Mouse (Mus musculus) cerebral cortex, adult 2 months (tissue): ENCODE data around the gene Flii.

Experiments used
- WGBS: fragments of 180-500 bp; shearing (Covaris S2); methylation state at CpG from one replicate; pipeline ENCODE4 v1.1.7; 2018; 5-methylcytosine and 5-hydroxymethylcytosine counted together

Flii gene

GRCm38 (mm10) chr11:60726601-60727391, at the start of gene Flii:
Gene Flii (minus strand): TSS chr11:60727263.
- under 1% methylated on average over 71 of the region's 71 CpGs for WGBS

DNA sequence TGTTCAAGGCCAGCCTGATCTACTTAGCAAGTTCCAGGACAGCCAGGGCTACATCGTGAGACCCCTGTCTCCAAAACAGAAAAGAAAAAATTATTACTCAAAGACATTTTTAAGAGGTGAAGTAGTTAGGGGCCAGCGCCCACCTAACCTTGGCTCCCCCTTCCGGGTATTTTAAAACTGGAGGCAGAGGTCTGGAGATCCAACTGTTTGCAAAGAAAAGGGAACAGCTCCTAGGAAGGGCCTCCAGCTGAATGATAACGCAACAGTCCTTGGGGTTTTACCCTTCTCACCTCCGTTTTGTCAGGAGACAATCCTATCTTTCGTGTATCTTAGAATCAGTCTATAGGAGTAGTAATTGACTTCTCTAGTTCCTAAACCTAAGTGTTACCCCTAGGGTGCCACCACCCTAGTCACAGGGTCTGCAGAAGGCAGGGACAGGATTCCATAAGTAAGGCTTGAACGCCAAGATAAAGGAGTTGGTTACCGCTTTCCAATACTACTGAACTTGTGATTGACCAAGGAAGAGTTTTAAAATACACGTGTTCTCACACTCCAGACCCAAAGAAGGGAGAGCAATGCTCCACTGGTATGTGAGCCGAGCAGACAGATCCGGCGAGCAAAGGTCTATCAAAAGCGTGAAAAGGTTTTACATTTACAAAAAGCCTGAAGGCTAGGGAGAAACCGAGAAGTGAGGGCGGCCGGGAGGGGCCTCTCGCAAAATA, 49.2 kb upstream of the Flii start:
- WGBS = 5% methylated on average over 17 of the region's 17 CpGs

- 54% methylated on average over 6 of the region's 6 CpGs for WGBS
Observed at GRCm38 (mm10) chr11:60775578-60775977, 48.5 kb upstream of the Flii start.

DNA sequence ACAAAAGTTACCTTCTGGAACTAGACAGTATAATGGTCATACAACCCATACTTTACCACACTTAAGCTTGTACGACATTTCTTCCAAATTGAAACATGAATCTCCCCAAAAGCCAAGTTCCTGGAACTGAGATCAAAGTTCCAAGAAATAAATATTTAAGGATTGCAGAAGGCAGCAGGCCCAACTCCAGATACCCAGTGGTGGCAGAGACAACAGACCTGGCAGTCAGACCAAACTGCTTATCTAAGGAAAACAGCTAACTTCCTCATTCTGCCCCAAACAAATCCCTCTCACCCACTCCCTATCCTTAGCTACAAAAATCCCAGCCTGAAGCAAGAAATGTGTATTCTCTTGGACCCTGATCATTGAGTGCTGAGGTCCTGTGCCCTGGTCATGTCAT, 47.8 kb upstream of the Flii start:
- 61% methylated on average over 1 of the region's 1 CpGs for WGBS

- 91% methylated on average over 3 of the region's 3 CpGs for WGBS
Observed at GRCm38 (mm10) chr11:60774158-60774689, 47.2 kb upstream of the Flii start.

- WGBS = 87% methylated on average over 4 of the region's 4 CpGs
Observed at GRCm38 (mm10) chr11:60772161-60772560, 45.1 kb upstream of the Flii start.

- 83% methylated on average over 3 of the region's 3 CpGs for WGBS
Observed at GRCm38 (mm10) chr11:60770776-60771175, 43.7 kb upstream of the Flii start.

DNA sequence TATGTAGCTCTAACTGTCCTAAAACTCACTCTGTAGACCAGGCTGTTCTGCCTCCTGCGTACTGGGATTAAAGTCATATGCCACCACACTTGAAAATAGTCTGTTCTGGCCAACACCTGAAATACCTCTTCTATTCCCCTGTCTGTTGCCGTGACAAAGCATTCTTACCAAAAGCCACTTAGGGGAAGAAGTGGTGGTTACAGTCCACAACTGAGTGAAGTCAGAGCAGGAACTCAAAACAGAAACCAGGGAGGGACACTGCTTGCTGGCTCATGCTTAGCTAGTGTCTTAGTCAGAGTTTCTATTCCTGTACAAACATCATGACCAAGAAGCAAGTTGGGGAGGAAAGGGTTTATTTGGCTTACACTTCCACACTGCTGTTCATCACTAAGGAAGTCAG, 42.3 kb upstream of the Flii start:
- 82% methylated on average over 2 of the region's 2 CpGs for WGBS

- WGBS = 62% methylated on average over 4 of the region's 4 CpGs
Observed at GRCm38 (mm10) chr11:60766969-60767368, 39.9 kb upstream of the Flii start.

GRCm38 (mm10) chr11:60761681-60762080, 34.6 kb upstream of the Flii start:
- 75% methylated on average over 3 of the region's 3 CpGs for WGBS

GRCm38 (mm10) chr11:60755570-60755969, 28.5 kb upstream of the Flii start:
- 69% methylated on average over 7 of the region's 7 CpGs for WGBS

DNA sequence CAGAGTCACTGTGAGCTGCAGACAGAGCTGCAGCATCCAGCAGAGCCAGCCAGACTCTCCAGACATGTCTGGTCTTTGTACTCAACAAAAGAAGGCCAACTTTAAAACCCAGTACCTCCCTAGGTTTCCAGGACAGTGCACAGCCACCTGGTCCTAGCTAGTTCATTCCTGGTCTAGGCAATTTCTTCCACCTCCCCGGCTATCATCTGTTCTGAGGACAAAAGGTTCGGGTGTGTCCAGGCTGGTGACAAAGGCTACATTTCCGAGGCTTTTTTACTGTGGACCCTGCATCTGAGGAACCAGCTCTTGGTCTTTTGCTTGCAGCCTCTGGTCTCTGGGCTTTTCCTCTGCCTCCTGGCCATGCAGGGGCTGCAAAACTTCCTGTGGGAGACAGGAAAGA, 13.3 kb upstream of the Flii start:
- 73% methylated on average over 3 of the region's 3 CpGs for WGBS

GRCm38 (mm10) chr11:60736491-60736890, 9.4 kb upstream of the Flii start:
- 93% methylated on average over 3 of the region's 3 CpGs for WGBS

GRCm38 (mm10) chr11:60735191-60735590, 8.1 kb upstream of the Flii start:
- 74% methylated on average over 5 of the region's 5 CpGs for WGBS

- WGBS = 67% methylated on average over 2 of the region's 2 CpGs
Observed at GRCm38 (mm10) chr11:60734206-60734605, 7.1 kb upstream of the Flii start.

- WGBS = 89% methylated on average over 14 of the region's 14 CpGs
Observed at GRCm38 (mm10) chr11:60731251-60731650, 4.2 kb upstream of the Flii start.

GRCm38 (mm10) chr11:60730169-60730568, 3.1 kb upstream of the Flii start:
- 86% methylated on average over 9 of the region's 9 CpGs for WGBS

GRCm38 (mm10) chr11:60729217-60729641, 2.2 kb upstream of the Flii start:
- WGBS = 64% methylated on average over 6 of the region's 6 CpGs

GRCm38 (mm10) chr11:60728260-60728761, 1.2 kb upstream of the Flii start, which contains the start of gene Mief2:
Gene Mief2 (plus strand): TSS chr11:60728398.
- under 1% methylated on average over 44 of the region's 44 CpGs for WGBS

GRCm38 (mm10) chr11:60727392-60728140, 503 bp upstream of the Flii start:
- 3% methylated on average over 12 of the region's 12 CpGs for WGBS

DNA sequence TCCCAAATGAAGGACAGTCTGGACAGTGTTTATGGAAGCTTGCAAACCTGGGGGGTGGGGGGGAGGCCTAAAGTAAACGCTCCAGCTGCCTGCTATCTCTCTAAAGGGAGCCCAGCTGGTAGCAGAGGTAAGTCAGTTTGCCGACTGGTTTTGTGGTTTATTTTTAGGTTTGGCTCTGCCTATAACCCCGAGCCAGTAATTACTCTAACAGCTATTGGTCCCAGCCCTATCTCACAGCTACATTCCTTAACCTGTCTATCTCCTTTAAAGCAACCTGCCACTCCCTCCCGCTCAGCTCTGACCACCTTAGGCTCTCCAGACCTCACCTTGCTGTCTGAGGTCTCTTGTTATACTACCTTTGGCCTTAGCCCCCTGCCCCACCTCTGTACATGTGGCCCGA, 7.8 kb downstream of the Flii start:
- WGBS = 77% methylated on average over 5 of the region's 5 CpGs

GRCm38 (mm10) chr11:60715833-60716232, 11.2 kb downstream of the Flii start:
- 88% methylated on average over 5 of the region's 5 CpGs for WGBS
